Mouse (Mus musculus): ENCODE measurements at regions not wholly inside any gene's neighbourhood (a gene's known extent, or its start where the extent isn't known, plus 50 kb on each side); places are given as distances from the start of the nearest gene placed in this dataset.
A peak's percentile ranks its signal among the peaks of the same experiment; 100 is the strongest.

- H3K9ac ChIP-seq (replicated peaks; ENCODE audit: low read length): no peak overlapping the region
- H3K4me2 ChIP-seq (replicated peaks; ENCODE audit: low read depth, low read length): no peak overlapping the region
- no peaks in the 10 kb centered on the region for H3K9me3 ChIP-seq (ENCODE audit: low read length)
- H3K36me3 ChIP-seq (ENCODE audit: insufficient read depth, low read length): no peaks in the 10 kb centered on the region
- no peak overlapping the region for H3K27ac ChIP-seq (ENCODE audit: low read length)
- no peak for ATAC-seq (ENCODE audit: low FRiP score, low TSS enrichment)
- no peaks in the 10 kb centered on the region for H3K27me3 ChIP-seq (ENCODE audit: insufficient read depth, low read length)
- WGBS: 60% methylated on average over 3 of the region's 3 CpGs
- no peaks in the 10 kb centered on the region for H3K4me1 ChIP-seq (ENCODE audit: insufficient read depth, low read length)
- H3K4me3 ChIP-seq (ENCODE audit: low read length): no peak overlapping the region
These were observed 50.2 kb upstream of the Bod1 start for GRCm38 (mm10) chr11:31721908-31722307.

GRCm38 (mm10) chr11:31724506-31724905 lies 52.8 kb upstream of the Bod1 start:
- Histone ChIP-seq H3K27ac (ENCODE audit: low read length) (no peak overlapping the region), H3K4me1 (ENCODE audit: insufficient read depth, low read length) (no peaks in the 10 kb centered on the region; the same call in 1 of the 2 replicates), H3K9ac (replicated peaks; ENCODE audit: low read length) (no peak overlapping the region), H3K4me2 (replicated peaks; ENCODE audit: low read depth, low read length) (no peak overlapping the region), H3K27me3 (ENCODE audit: insufficient read depth, low read length) (no peaks in the 10 kb centered on the region), H3K9me3 (ENCODE audit: low read length) (no peaks in the 10 kb centered on the region), H3K4me3 (ENCODE audit: low read length) (no peak overlapping the region), H3K36me3 (ENCODE audit: insufficient read depth, low read length) (no peaks in the 10 kb centered on the region)
- no peak for ATAC-seq (ENCODE audit: low FRiP score, low TSS enrichment)
- 91% methylated on average over 1 of the region's 1 CpGs for WGBS

- WGBS: 77% methylated on average over 15 of the region's 15 CpGs
- Histone ChIP-seq H3K4me3 (ENCODE audit: low read length) (no peak overlapping the region), H3K9ac (replicated peaks; ENCODE audit: low read length) (no peak overlapping the region), H3K4me1 (ENCODE audit: insufficient read depth, low read length) (peaks cover 5% of the 10 kb centered on the region; the same call in 1 of the 2 replicates), H3K36me3 (ENCODE audit: insufficient read depth, low read length) (no peaks in the 10 kb centered on the region), H3K27ac (ENCODE audit: low read length) (no peak overlapping the region), H3K9me3 (ENCODE audit: low read length) (no peaks in the 10 kb centered on the region), H3K27me3 (ENCODE audit: insufficient read depth, low read length) (no peaks in the 10 kb centered on the region), H3K4me2 (replicated peaks; ENCODE audit: low read depth, low read length) (no peak overlapping the region)
- peak; percentile 21; the same call in 1 of the 2 replicates for ATAC-seq (ENCODE audit: low FRiP score, low TSS enrichment)
These were observed 54.4 kb upstream of the Bod1 start for GRCm38 (mm10) chr11:31725936-31726647.

GRCm38 (mm10) chr11:31727289-31727688 lies 55.6 kb upstream of the Bod1 start:
- H3K9ac ChIP-seq (replicated peaks; ENCODE audit: low read length): no peak overlapping the region
- ATAC-seq (ENCODE audit: low FRiP score, low TSS enrichment): no peak

GRCm38 (mm10) chr11:31729728-31730127 lies 58.0 kb upstream of the Bod1 start:
- Histone ChIP-seq H3K27me3 (ENCODE audit: insufficient read depth, low read length) (no peaks in the 10 kb centered on the region), H3K4me3 (ENCODE audit: low read length) (no peak overlapping the region), H3K36me3 (ENCODE audit: insufficient read depth, low read length) (no peaks in the 10 kb centered on the region), H3K4me2 (replicated peaks; ENCODE audit: low read depth, low read length) (no peak overlapping the region), H3K27ac (ENCODE audit: low read length) (no peak overlapping the region), H3K9ac (replicated peaks; ENCODE audit: low read length) (no peak overlapping the region), H3K9me3 (ENCODE audit: low read length) (no peaks in the 10 kb centered on the region), H3K4me1 (ENCODE audit: insufficient read depth, low read length) (peaks cover 25% of the 10 kb centered on the region)
- ATAC-seq (ENCODE audit: low FRiP score, low TSS enrichment): no peak
- WGBS: 52% methylated on average over 3 of the region's 3 CpGs

More at GRCm38 (mm10) chr11:31727289-31727688, 55.6 kb upstream of the Bod1 start:
- Histone ChIP-seq H3K4me1 (ENCODE audit: insufficient read depth, low read length) (peaks cover 9% of the 10 kb centered on the region), H3K27ac (ENCODE audit: low read length) (no peak overlapping the region), H3K4me2 (replicated peaks; ENCODE audit: low read depth, low read length) (no peak overlapping the region), H3K36me3 (ENCODE audit: insufficient read depth, low read length) (no peaks in the 10 kb centered on the region), H3K4me3 (ENCODE audit: low read length) (no peak overlapping the region), H3K9me3 (ENCODE audit: low read length) (no peaks in the 10 kb centered on the region), H3K27me3 (ENCODE audit: insufficient read depth, low read length) (no peaks in the 10 kb centered on the region)
- 68% methylated on average over 8 of the region's 8 CpGs for WGBS

GRCm38 (mm10) chr11:31730181-31730580 lies 58.5 kb upstream of the Bod1 start:
- H3K36me3 ChIP-seq (ENCODE audit: insufficient read depth, low read length): no peaks in the 10 kb centered on the region
- 78% methylated on average over 4 of the region's 4 CpGs for WGBS
- peaks cover 25% of the 10 kb centered on the region for H3K4me1 ChIP-seq (ENCODE audit: insufficient read depth, low read length)
- no peak overlapping the region for H3K27ac ChIP-seq (ENCODE audit: low read length)
- no peak for ATAC-seq (ENCODE audit: low FRiP score, low TSS enrichment)
- H3K9ac ChIP-seq (replicated peaks; ENCODE audit: low read length): no peak overlapping the region
- no peak overlapping the region for H3K4me2 ChIP-seq (replicated peaks; ENCODE audit: low read depth, low read length)
- H3K27me3 ChIP-seq (ENCODE audit: insufficient read depth, low read length): no peaks in the 10 kb centered on the region
- no peaks in the 10 kb centered on the region for H3K9me3 ChIP-seq (ENCODE audit: low read length)
- H3K4me3 ChIP-seq (ENCODE audit: low read length): no peak overlapping the region

GRCm38 (mm10) chr11:31730680-31731079 lies 59.0 kb upstream of the Bod1 start:
- no peak overlapping the region for H3K4me3 ChIP-seq (ENCODE audit: low read length)
- no peak overlapping the region for H3K4me2 ChIP-seq (replicated peaks; ENCODE audit: low read depth, low read length)
- H3K27ac ChIP-seq (ENCODE audit: low read length): no peak overlapping the region
- peaks cover 25% of the 10 kb centered on the region for H3K4me1 ChIP-seq (ENCODE audit: insufficient read depth, low read length)
- WGBS: 45% methylated on average over 3 of the region's 3 CpGs
- H3K36me3 ChIP-seq (ENCODE audit: insufficient read depth, low read length): no peaks in the 10 kb centered on the region
- no peak overlapping the region for H3K9ac ChIP-seq (replicated peaks; ENCODE audit: low read length)
- ATAC-seq (ENCODE audit: low FRiP score, low TSS enrichment): no peak; the same call in 1 of the 2 replicates
- H3K9me3 ChIP-seq (ENCODE audit: low read length): no peaks in the 10 kb centered on the region
- no peaks in the 10 kb centered on the region for H3K27me3 ChIP-seq (ENCODE audit: insufficient read depth, low read length)

GRCm38 (mm10) chr11:31731459-31731858 lies 59.8 kb upstream of the Bod1 start:
- Histone ChIP-seq H3K4me1 (ENCODE audit: insufficient read depth, low read length) (peaks cover 25% of the 10 kb centered on the region), H3K27ac (ENCODE audit: low read length) (no peak overlapping the region), H3K27me3 (ENCODE audit: insufficient read depth, low read length) (no peaks in the 10 kb centered on the region), H3K9ac (replicated peaks; ENCODE audit: low read length) (no peak overlapping the region), H3K4me3 (ENCODE audit: low read length) (no peak overlapping the region), H3K36me3 (ENCODE audit: insufficient read depth, low read length) (no peaks in the 10 kb centered on the region), H3K9me3 (ENCODE audit: low read length) (no peaks in the 10 kb centered on the region), H3K4me2 (replicated peaks; ENCODE audit: low read depth, low read length) (no peak overlapping the region)
- ATAC-seq (ENCODE audit: low FRiP score, low TSS enrichment): no peak
- WGBS: 73% methylated on average over 4 of the region's 4 CpGs

- H3K27me3 ChIP-seq (ENCODE audit: insufficient read depth, low read length): no peaks in the 10 kb centered on the region
- H3K4me3 ChIP-seq (ENCODE audit: low read length): no peak overlapping the region
- no peaks in the 10 kb centered on the region for H3K36me3 ChIP-seq (ENCODE audit: insufficient read depth, low read length)
- H3K4me1 ChIP-seq (ENCODE audit: insufficient read depth, low read length): peaks cover 25% of the 10 kb centered on the region
- H3K27ac ChIP-seq (ENCODE audit: low read length): no peak overlapping the region
- H3K9me3 ChIP-seq (ENCODE audit: low read length): no peaks in the 10 kb centered on the region
- WGBS: 63% methylated on average over 3 of the region's 3 CpGs
- no peak for ATAC-seq (ENCODE audit: low FRiP score, low TSS enrichment)
- H3K9ac ChIP-seq (replicated peaks; ENCODE audit: low read length): no peak overlapping the region
- no peak overlapping the region for H3K4me2 ChIP-seq (replicated peaks; ENCODE audit: low read depth, low read length)
These were observed 60.7 kb upstream of the Bod1 start for GRCm38 (mm10) chr11:31732342-31732741.

GRCm38 (mm10) chr11:31732958-31733357 lies 61.3 kb upstream of the Bod1 start:
- H3K4me1 ChIP-seq (ENCODE audit: insufficient read depth, low read length): peaks cover 25% of the 10 kb centered on the region; the same call in 1 of the 2 replicates
- no peaks in the 10 kb centered on the region for H3K9me3 ChIP-seq (ENCODE audit: low read length)
- no peak overlapping the region for H3K27ac ChIP-seq (ENCODE audit: low read length)
- H3K4me2 ChIP-seq (replicated peaks; ENCODE audit: low read depth, low read length): no peak overlapping the region
- H3K36me3 ChIP-seq (ENCODE audit: insufficient read depth, low read length): no peaks in the 10 kb centered on the region
- no peak for ATAC-seq (ENCODE audit: low FRiP score, low TSS enrichment)
- WGBS: 42% methylated on average over 1 of the region's 1 CpGs
- H3K27me3 ChIP-seq (ENCODE audit: insufficient read depth, low read length): no peaks in the 10 kb centered on the region
- no peak overlapping the region for H3K4me3 ChIP-seq (ENCODE audit: low read length)
- no peak overlapping the region for H3K9ac ChIP-seq (replicated peaks; ENCODE audit: low read length)
